Mouse (Mus musculus) spleen, adult 18-20 months (tissue): ENCODE data around the gene Arhgef7.

Experiments
- DNase-seq, 2 experiments: peaks; one replicate each; pipeline ENCODE4 v3.0.0; 2022; ENCODE audit warnings: mixed read lengths in 2 of 2

Arhgef7 gene

GRCm38 (mm10) chr8:11799098-11799497 lies 71.6 kb downstream of the Arhgef7 start:
- DNase-seq = no peak

- no peak for DNase-seq
Observed at GRCm38 (mm10) chr8:11800481-11800880, 73.0 kb downstream of the Arhgef7 start.

GRCm38 (mm10) chr8:11801571-11801970 lies 74.0 kb downstream of the Arhgef7 start:
- DNase-seq = no peak

- DNase-seq = no peak
Observed at GRCm38 (mm10) chr8:11804914-11805313, 77.4 kb downstream of the Arhgef7 start.

- no peak for DNase-seq
Observed at GRCm38 (mm10) chr8:11806252-11806651, 78.7 kb downstream of the Arhgef7 start.

- no peak for DNase-seq
Observed at GRCm38 (mm10) chr8:11807361-11807760, 79.8 kb downstream of the Arhgef7 start.

GRCm38 (mm10) chr8:11808047-11808446 lies 80.5 kb downstream of the Arhgef7 start:
- no peak for DNase-seq

GRCm38 (mm10) chr8:11810426-11810825 lies 82.9 kb downstream of the Arhgef7 start:
- DNase-seq = no peak

- DNase-seq = no peak
Observed at GRCm38 (mm10) chr8:11813801-11814200, 86.3 kb downstream of the Arhgef7 start.

GRCm38 (mm10) chr8:11815206-11815605 lies 87.7 kb downstream of the Arhgef7 start:
- no peak for DNase-seq

- no peak for DNase-seq
Observed at GRCm38 (mm10) chr8:11820136-11820535, 92.6 kb downstream of the Arhgef7 start.

GRCm38 (mm10) chr8:11820568-11820967 lies 93.0 kb downstream of the Arhgef7 start:
- no peak for DNase-seq

- DNase-seq = no peak
Observed at GRCm38 (mm10) chr8:11821451-11822206, 94.1 kb downstream of the Arhgef7 start.

- no peak for DNase-seq
Observed at GRCm38 (mm10) chr8:11822550-11823060, 95.1 kb downstream of the Arhgef7 start.

- no peak for DNase-seq
Observed at GRCm38 (mm10) chr8:11825756-11826155, 98.2 kb downstream of the Arhgef7 start.

- no peak for DNase-seq
Observed at GRCm38 (mm10) chr8:11827312-11827711, 99.8 kb downstream of the Arhgef7 start.

GRCm38 (mm10) chr8:11830214-11831046 lies 102.9 kb downstream of the Arhgef7 start:
- no peak for DNase-seq

GRCm38 (mm10) chr8:11831174-11831573 lies 103.7 kb downstream of the Arhgef7 start:
- DNase-seq = no peak

GRCm38 (mm10) chr8:11831939-11832338 lies 104.4 kb downstream of the Arhgef7 start:
- no peak for DNase-seq

- DNase-seq = no peak
Observed at GRCm38 (mm10) chr8:11833157-11833556, 105.6 kb downstream of the Arhgef7 start.

GRCm38 (mm10) chr8:11834200-11834599 lies 106.7 kb downstream of the Arhgef7 start:
- no peak for DNase-seq

GRCm38 (mm10) chr8:11834691-11835090 lies 107.2 kb downstream of the Arhgef7 start:
- no peak for DNase-seq

- DNase-seq = no peak
Observed at GRCm38 (mm10) chr8:11840174-11840573, 112.7 kb downstream of the Arhgef7 start, which contains the start of gene Tex29. TSS of gene Tex29 (plus strand) at chr8:11840474.

- DNase-seq = no peak
Observed at GRCm38 (mm10) chr8:11841571-11841970, 114.0 kb downstream of the Arhgef7 start.
